Mouse (Mus musculus) midbrain, embryonic 15.5 days (tissue): ENCODE measurements around the gene Dusp14. TPM values are rescaled to one million over a fixed set of nuclear protein-coding genes. Genes with fewer than 3 reads are reported as not detected.

Experiments used
- ATAC-seq: fragments of 200-750 bp; cut with Nextera tagmentation; replicated peaks from 2 replicates; pipeline ENCODE4 v1.8.0; 2017; ENCODE audit warnings: moderate TSS enrichment
- H3K27ac ChIP-seq: fragments of 300-500 bp; sonication (generic); 2 replicates; pipeline ENCODE4 v1.5.1; 2015; ENCODE audit warnings: mild to moderate bottlenecking, inconsistent platforms
- H3K27me3 ChIP-seq: fragments of 300-500 bp; sonication (generic); replicated peaks from 2 replicates; pipeline ENCODE4 v1.6.1; 2015; ENCODE audit warnings: inconsistent platforms
- H3K36me3 ChIP-seq: fragments of 300-500 bp; sonication (generic); replicated peaks from 2 replicates; pipeline ENCODE4 v1.6.1; 2015; ENCODE audit warnings: inconsistent platforms
- H3K4me1 ChIP-seq: fragments of 300-500 bp; sonication (generic); 2 replicates; pipeline ENCODE4 v1.6.1; 2015; ENCODE audit warnings: inconsistent platforms
- H3K4me2 ChIP-seq: fragments of 300-500 bp; sonication (generic); 2 replicates; pipeline ENCODE4 v1.6.1; 2015; ENCODE audit warnings: inconsistent platforms, mild to moderate bottlenecking, moderate library complexity
- H3K4me3 ChIP-seq: fragments of 300-500 bp; sonication (generic); 2 replicates; pipeline ENCODE4 v1.5.1; 2015; ENCODE audit warnings: mild to moderate bottlenecking, inconsistent platforms
- H3K9ac ChIP-seq: fragments of 300-500 bp; sonication (generic); 2 replicates; pipeline ENCODE4 v1.6.1; 2015; ENCODE audit warnings: mild to moderate bottlenecking, inconsistent platforms
- H3K9me3 ChIP-seq: fragments of 300-500 bp; sonication (generic); 2 replicates; pipeline ENCODE4 v1.6.1; 2016; ENCODE audit warnings: inconsistent platforms
- WGBS: fragments of 180-500 bp; shearing (Covaris S2); methylation state at CpG from one replicate; pipeline ENCODE4 v1.1.7; 2015; ENCODE audit warnings: mixed read lengths; 5-methylcytosine and 5-hydroxymethylcytosine counted together
- polyA plus RNA-seq: library from polyadenylated mRNA; unstranded; fragments of >200 nt; fragmentation: Nextera tagmentation; extraction: Ambion mirVana; gene quantifications from 2 replicates; pipeline ENCODE4 v1.2.1, GENCODE M21; 2015

Gene Dusp14
- polyA plus RNA-seq, result 11.0 TPM in 2 replicates

- H3K36me3 ChIP-seq, result no peaks in the 10 kb centered on the region
- H3K9ac ChIP-seq, result peak within 1 kb of the TSS; percentile 51
- H3K9me3 ChIP-seq, result no peaks in the 10 kb centered on the region
- peak within 1 kb of the TSS; percentile 63 for H3K4me3 ChIP-seq
- 17% methylated on average over 11 of the region's 11 CpGs for WGBS
- H3K4me2 ChIP-seq, result peak within 1 kb of the TSS; percentile 97
- H3K27me3 ChIP-seq, result peaks cover 27% of the 10 kb centered on the region
- no peak within 1 kb of the TSS for H3K27ac ChIP-seq
- H3K4me1 ChIP-seq, result peaks cover 22% of the 10 kb centered on the region
- ATAC-seq, result no peak
Observed at GRCm38 (mm10) chr11:84069034-84069370, at the start of gene Dusp14. Dusp14 (minus strand) TSS chr11:84069261.

- Histone ChIP-seq H3K4me3 (no peak overlapping the region), H3K36me3 (peaks cover 44% of the 10 kb centered on the region), H3K4me1 (no peaks in the 10 kb centered on the region), H3K9ac (no peak overlapping the region), H3K9me3 (no peaks in the 10 kb centered on the region), H3K4me2 (no peak overlapping the region), H3K27me3 (no peaks in the 10 kb centered on the region), H3K27ac (no peak overlapping the region)
- ATAC-seq, result no peak
- 79% methylated on average over 4 of the region's 4 CpGs for WGBS
Observed at GRCm38 (mm10) chr11:84117431-84117830, 48.4 kb upstream of the Dusp14 start.

- ATAC-seq, result no peak
- WGBS, result 63% methylated on average over 2 of the region's 2 CpGs
- Histone ChIP-seq H3K27me3 (no peaks in the 10 kb centered on the region), H3K27ac (no peak overlapping the region), H3K4me2 (no peak overlapping the region), H3K4me3 (no peak overlapping the region), H3K9ac (no peak overlapping the region), H3K36me3 (peaks cover 43% of the 10 kb centered on the region), H3K4me1 (no peaks in the 10 kb centered on the region), H3K9me3 (no peaks in the 10 kb centered on the region)
Observed at GRCm38 (mm10) chr11:84116221-84116620, 47.2 kb upstream of the Dusp14 start.

- H3K4me1 ChIP-seq, result no peaks in the 10 kb centered on the region
- no peak overlapping the region for H3K9ac ChIP-seq
- no peaks in the 10 kb centered on the region for H3K9me3 ChIP-seq
- no peak for ATAC-seq
- H3K27ac ChIP-seq, result no peak overlapping the region
- WGBS, result 88% methylated on average over 9 of the region's 9 CpGs
- peaks cover 42% of the 10 kb centered on the region for H3K36me3 ChIP-seq
- H3K4me2 ChIP-seq, result no peak overlapping the region
- no peak overlapping the region for H3K4me3 ChIP-seq
- no peaks in the 10 kb centered on the region for H3K27me3 ChIP-seq
Observed at GRCm38 (mm10) chr11:84115646-84116045, 46.6 kb upstream of the Dusp14 start.

- no peaks in the 10 kb centered on the region for H3K4me1 ChIP-seq
- H3K4me2 ChIP-seq, result no peak overlapping the region
- 91% methylated on average over 5 of the region's 5 CpGs for WGBS
- no peak overlapping the region for H3K27ac ChIP-seq
- H3K9me3 ChIP-seq, result no peaks in the 10 kb centered on the region
- ATAC-seq, result no peak
- peaks cover 41% of the 10 kb centered on the region for H3K36me3 ChIP-seq
- no peaks in the 10 kb centered on the region for H3K27me3 ChIP-seq
- no peak overlapping the region for H3K4me3 ChIP-seq
- H3K9ac ChIP-seq, result no peak overlapping the region
Observed at GRCm38 (mm10) chr11:84113623-84114022, 44.6 kb upstream of the Dusp14 start.

GRCm38 (mm10) chr11:84107137-84107536 is 38.1 kb upstream of the Dusp14 start:
- Histone ChIP-seq H3K27ac (no peak overlapping the region), H3K4me2 (no peak overlapping the region), H3K36me3 (peaks cover 49% of the 10 kb centered on the region), H3K4me3 (no peak overlapping the region), H3K9me3 (no peaks in the 10 kb centered on the region), H3K27me3 (no peaks in the 10 kb centered on the region), H3K4me1 (no peaks in the 10 kb centered on the region), H3K9ac (no peak overlapping the region)
- no peak for ATAC-seq
- 72% methylated on average over 2 of the region's 2 CpGs for WGBS

GRCm38 (mm10) chr11:84104036-84104435 is 35.0 kb upstream of the Dusp14 start:
- Histone ChIP-seq H3K27me3 (no peaks in the 10 kb centered on the region), H3K4me1 (no peaks in the 10 kb centered on the region), H3K27ac (no peak overlapping the region), H3K9me3 (no peaks in the 10 kb centered on the region), H3K36me3 (peaks cover 53% of the 10 kb centered on the region), H3K4me2 (no peak overlapping the region), H3K9ac (no peak overlapping the region), H3K4me3 (no peak overlapping the region)
- WGBS, result 94% methylated on average over 6 of the region's 6 CpGs
- no peak for ATAC-seq

GRCm38 (mm10) chr11:84101182-84101581 is 32.1 kb upstream of the Dusp14 start:
- Histone ChIP-seq H3K27ac (no peak overlapping the region), H3K4me3 (no peak overlapping the region), H3K9ac (no peak overlapping the region), H3K27me3 (no peaks in the 10 kb centered on the region), H3K36me3 (peaks cover 46% of the 10 kb centered on the region; the same call in 1 of the 2 replicates), H3K4me1 (no peaks in the 10 kb centered on the region), H3K9me3 (no peaks in the 10 kb centered on the region), H3K4me2 (no peak overlapping the region)
- no peak for ATAC-seq

- no peak for ATAC-seq
- Histone ChIP-seq H3K27ac (no peak overlapping the region), H3K27me3 (no peaks in the 10 kb centered on the region), H3K36me3 (peaks cover 28% of the 10 kb centered on the region; the same call in 1 of the 2 replicates), H3K4me2 (no peak overlapping the region), H3K4me1 (no peaks in the 10 kb centered on the region), H3K4me3 (no peak overlapping the region), H3K9ac (no peak overlapping the region), H3K9me3 (no peaks in the 10 kb centered on the region)
- 83% methylated on average over 5 of the region's 5 CpGs for WGBS
Observed at GRCm38 (mm10) chr11:84097251-84097998, 28.4 kb upstream of the Dusp14 start.

- peaks cover 27% of the 10 kb centered on the region; the same call in 1 of the 2 replicates for H3K36me3 ChIP-seq
- H3K27ac ChIP-seq, result no peak overlapping the region
- H3K9me3 ChIP-seq, result no peaks in the 10 kb centered on the region
- H3K4me3 ChIP-seq, result no peak overlapping the region
- H3K4me2 ChIP-seq, result no peak overlapping the region
- WGBS, result 78% methylated on average over 4 of the region's 4 CpGs
- no peak for ATAC-seq
- no peaks in the 10 kb centered on the region for H3K27me3 ChIP-seq
- no peak overlapping the region for H3K9ac ChIP-seq
- no peaks in the 10 kb centered on the region for H3K4me1 ChIP-seq
Observed at GRCm38 (mm10) chr11:84095084-84095483, 26.0 kb upstream of the Dusp14 start.

- H3K36me3 ChIP-seq, result peaks cover 18% of the 10 kb centered on the region; the same call in 1 of the 2 replicates
- WGBS, result 91% methylated on average over 8 of the region's 8 CpGs
- no peak for ATAC-seq
Observed at GRCm38 (mm10) chr11:84090572-84090971, 21.5 kb upstream of the Dusp14 start.

GRCm38 (mm10) chr11:84081901-84082300 is 12.8 kb upstream of the Dusp14 start:
- 90% methylated on average over 5 of the region's 5 CpGs for WGBS
- no peaks in the 10 kb centered on the region for H3K4me1 ChIP-seq
- no peak overlapping the region for H3K9ac ChIP-seq
- H3K36me3 ChIP-seq, result 0 out of 2 replicates have a peak, but pooled peaks cover 9% of the 10 kb centered on the region
- no peaks in the 10 kb centered on the region for H3K27me3 ChIP-seq
- H3K27ac ChIP-seq, result no peak overlapping the region
- no peak overlapping the region for H3K4me3 ChIP-seq
- H3K9me3 ChIP-seq, result no peaks in the 10 kb centered on the region
- H3K4me2 ChIP-seq, result no peak overlapping the region
- ATAC-seq, result no peak

More at GRCm38 (mm10) chr11:84090572-84090971, 21.5 kb upstream of the Dusp14 start:
- no peaks in the 10 kb centered on the region for H3K4me1 ChIP-seq
- H3K4me2 ChIP-seq, result no peak overlapping the region
- H3K27ac ChIP-seq, result no peak overlapping the region
- no peak overlapping the region for H3K9ac ChIP-seq
- H3K27me3 ChIP-seq, result no peaks in the 10 kb centered on the region
- no peak overlapping the region for H3K4me3 ChIP-seq
- H3K9me3 ChIP-seq, result no peaks in the 10 kb centered on the region

GRCm38 (mm10) chr11:84080327-84080726 is 11.3 kb upstream of the Dusp14 start:
- no peak for ATAC-seq

More at GRCm38 (mm10) chr11:84080327-84080726, 11.3 kb upstream of the Dusp14 start:
- no peak overlapping the region for H3K4me2 ChIP-seq
- no peak overlapping the region for H3K9ac ChIP-seq
- H3K4me3 ChIP-seq, result no peak overlapping the region
- H3K27ac ChIP-seq, result no peak overlapping the region
- 0 out of 2 replicates have a peak, but pooled peaks cover 6% of the 10 kb centered on the region for H3K36me3 ChIP-seq
- H3K4me1 ChIP-seq, result no peaks in the 10 kb centered on the region
- H3K27me3 ChIP-seq, result no peaks in the 10 kb centered on the region
- no peaks in the 10 kb centered on the region for H3K9me3 ChIP-seq
- 94% methylated on average over 3 of the region's 3 CpGs for WGBS
